Mouse (Mus musculus) testis, postnatal 14 days (tissue): ENCODE results near the gene Trp53i11.

Source experiments
- DNase-seq: peaks from one replicate; pipeline ENCODE4 v3.0.0; 2021; ENCODE audit warnings: low spot score

Gene Trp53i11

GRCm38 (mm10) chr2:93199531-93199974 is 12.2 kb downstream of the Trp53i11 start:
- peak; percentile 51 for DNase-seq

GRCm38 (mm10) chr2:93200681-93201340 is 13.5 kb downstream of the Trp53i11 start:
- no peak for DNase-seq

GRCm38 (mm10) chr2:93201997-93202396 is 14.6 kb downstream of the Trp53i11 start:
- no peak for DNase-seq

GRCm38 (mm10) chr2:93202782-93203181 is 15.4 kb downstream of the Trp53i11 start:
- DNase-seq, result no peak

- DNase-seq, result no peak
Measured at GRCm38 (mm10) chr2:93203682-93204081, 16.3 kb downstream of the Trp53i11 start.

- no peak for DNase-seq
Measured at GRCm38 (mm10) chr2:93204571-93204970, 17.2 kb downstream of the Trp53i11 start.

- DNase-seq, result no peak
Measured at GRCm38 (mm10) chr2:93206126-93206525, 18.8 kb downstream of the Trp53i11 start.

- no peak for DNase-seq
Measured at GRCm38 (mm10) chr2:93212386-93212785, 25.0 kb downstream of the Trp53i11 start.

- no peak for DNase-seq
Measured at GRCm38 (mm10) chr2:93212865-93213264, 25.5 kb downstream of the Trp53i11 start.

- no peak for DNase-seq
Measured at GRCm38 (mm10) chr2:93214192-93214591, 26.8 kb downstream of the Trp53i11 start.

- no peak for DNase-seq
Measured at GRCm38 (mm10) chr2:93215790-93216189, 28.4 kb downstream of the Trp53i11 start.

GRCm38 (mm10) chr2:93217015-93217414 is 29.7 kb downstream of the Trp53i11 start:
- peak; percentile 55 for DNase-seq

GRCm38 (mm10) chr2:93218353-93218990 is 31.1 kb downstream of the Trp53i11 start:
- no peak for DNase-seq

- DNase-seq, result no peak
Measured at GRCm38 (mm10) chr2:93219576-93219975, 32.2 kb downstream of the Trp53i11 start.

- DNase-seq, result no peak
Measured at GRCm38 (mm10) chr2:93220447-93220846, 33.1 kb downstream of the Trp53i11 start.

GRCm38 (mm10) chr2:93223463-93223862 is 36.1 kb downstream of the Trp53i11 start:
- no peak for DNase-seq

GRCm38 (mm10) chr2:93226606-93227595 is 39.6 kb downstream of the Trp53i11 start:
- peak; percentile 81 for DNase-seq

- no peak for DNase-seq
Measured at GRCm38 (mm10) chr2:93227713-93228479, 40.5 kb downstream of the Trp53i11 start.

- no peak for DNase-seq
Measured at GRCm38 (mm10) chr2:93228480-93228824, 41.1 kb downstream of the Trp53i11 start.

GRCm38 (mm10) chr2:93232141-93232540 is 44.8 kb downstream of the Trp53i11 start:
- peak; percentile 61 for DNase-seq

GRCm38 (mm10) chr2:93237055-93237454 is 49.7 kb downstream of the Trp53i11 start:
- DNase-seq, result no peak

GRCm38 (mm10) chr2:93238864-93239263 is 51.5 kb downstream of the Trp53i11 start:
- no peak for DNase-seq
